Mouse (Mus musculus) MEL (cell line): ENCODE measurements at regions not wholly inside any gene's neighbourhood (a gene's known extent, or its start where the extent isn't known, plus 50 kb on each side); places are given as distances from the start of the nearest gene placed in this dataset.

Experiments used
- DNase-seq: peaks from one replicate; pipeline ENCODE4 v3.0.0; 2011; ENCODE audit warnings: low read depth, low spot score
- H3K27ac ChIP-seq: 2 replicates; pipeline ENCODE4 v1.5.1; 2012; ENCODE audit warnings: low read depth, mild to moderate bottlenecking, control low read depth, low read length, moderate library complexity; ENCODE audit not compliant: control insufficient read depth
- H3K27me3 ChIP-seq, 2 experiments: fragments of 150-350 bp in 1 of 2; sonication (generic) in 1 of 2; 2 replicates each; pipeline ENCODE4 v1.6.1; 2012; ENCODE audit warnings: low read length in 2 of 2, mild to moderate bottlenecking in 2 of 2, improper control_type of control experiment in 1 of 2, moderate library complexity in 1 of 2; ENCODE audit not compliant: insufficient read depth in 2 of 2, control insufficient read depth in 1 of 2
- H3K36me3 ChIP-seq, 2 experiments: 2 replicates each; pipeline ENCODE4 v1.6.1; 2012 to 2014; ENCODE audit warnings: low read length in 2 of 2, improper control_type of control experiment in 1 of 2, inconsistent platforms in 1 of 2, mild to moderate bottlenecking in 1 of 2; ENCODE audit not compliant: insufficient read depth in 2 of 2, control insufficient read depth in 1 of 2
- H3K4me1 ChIP-seq, 2 experiments: fragments of 150-350 bp in 1 of 2; sonication (generic) in 1 of 2; 2 replicates each; pipeline ENCODE4 v1.6.1; 2012; ENCODE audit warnings: low read length in 2 of 2, improper control_type of control experiment in 1 of 2, mild to moderate bottlenecking in 1 of 2; ENCODE audit not compliant: insufficient read depth in 2 of 2, control insufficient read depth in 1 of 2
- H3K4me3 ChIP-seq, 2 experiments: fragments of 150-350 bp in 1 of 2; sonication (generic) in 1 of 2; 2 replicates each; pipeline ENCODE4 v1.5.1; 2012; ENCODE audit warnings: low read depth in 2 of 2, low read length in 2 of 2, mild to moderate bottlenecking in 2 of 2, moderate library complexity in 2 of 2, control low read depth in 1 of 2, improper control_type of control experiment in 1 of 2; ENCODE audit not compliant: control insufficient read depth in 1 of 2, insufficient read depth in 1 of 2
- H3K79me2 ChIP-seq: 2 replicates; pipeline ENCODE4 v1.6.1; 2012; ENCODE audit warnings: mild to moderate bottlenecking, low read length, moderate library complexity; ENCODE audit not compliant: control insufficient read depth, poor library complexity, insufficient read depth
- H3K9ac ChIP-seq: 2 replicates; pipeline ENCODE4 v1.6.1; 2012; ENCODE audit warnings: low read depth, mild to moderate bottlenecking, control low read depth, low read length, moderate library complexity; ENCODE audit not compliant: control insufficient read depth, poor library complexity, severe bottlenecking
- H3K9me3 ChIP-seq: fragments of 150-350 bp; sonication (generic); replicated peaks from 2 replicates; pipeline ENCODE4 v1.6.1; 2012; ENCODE audit warnings: mild to moderate bottlenecking, low read length, improper control_type of control experiment, moderate library complexity; ENCODE audit not compliant: insufficient read depth
- CHD2 ChIP-seq: IDR thresholded peaks from 2 replicates; pipeline ENCODE4 v1.6.1; 2011; ENCODE audit warnings: low read length, improper control_type of control experiment
- CTCF ChIP-seq, 3 experiments: IDR thresholded peaks in 2 of 3; conservative IDR thresholded peaks in 1 of 3; 2 replicates each; pipeline ENCODE4 v1.5.1; 2011 to 2012; ENCODE audit warnings: low read length in 3 of 3, low read depth in 2 of 3, mild to moderate bottlenecking in 2 of 3, improper control_type of control experiment in 1 of 3, inconsistent platforms in 1 of 3, mixed read lengths in 1 of 3, moderate library complexity in 1 of 3; ENCODE audit not compliant: control insufficient read depth in 1 of 3, insufficient read depth in 1 of 3, poor library complexity in 1 of 3, severe bottlenecking in 1 of 3
- GABPA ChIP-seq: IDR thresholded peaks from 2 replicates; pipeline ENCODE4 v1.6.1; 2012; ENCODE audit warnings: low read depth, mild to moderate bottlenecking, inconsistent platforms, low read length, improper control_type of control experiment, moderate library complexity
- JUND ChIP-seq: IDR thresholded peaks from 2 replicates; pipeline ENCODE4 v1.6.1; 2011; ENCODE audit warnings: low read depth, mild to moderate bottlenecking, improper control_type of control experiment, low read length
- MAZ ChIP-seq: IDR thresholded peaks from 2 replicates; pipeline ENCODE4 v1.6.1; 2012; ENCODE audit warnings: low read depth, mild to moderate bottlenecking, inconsistent platforms, low read length, improper control_type of control experiment
- MEF2A ChIP-seq: IDR thresholded peaks from 2 replicates; pipeline ENCODE4 v1.6.1; 2014; ENCODE audit warnings: low read depth, mild to moderate bottlenecking, inconsistent platforms, low read length, improper control_type of control experiment; ENCODE audit not compliant: poor library complexity, insufficient replicate concordance, severe bottlenecking; ENCODE audit errors: extremely low read depth
- MXI1 ChIP-seq: IDR thresholded peaks from 2 replicates; pipeline ENCODE4 v1.6.1; 2011; ENCODE audit warnings: mild to moderate bottlenecking, low read depth, low read length, improper control_type of control experiment
- MYC ChIP-seq: IDR thresholded peaks from 2 replicates; pipeline ENCODE4 v1.6.1; 2011; ENCODE audit warnings: low read depth, mild to moderate bottlenecking, low read length, improper control_type of control experiment, moderate library complexity
- NELFE ChIP-seq: IDR thresholded peaks from 2 replicates; pipeline ENCODE4 v1.6.1; 2011; ENCODE audit warnings: low read depth, low read length, improper control_type of control experiment
- POLR2A ChIP-seq, 2 experiments: IDR thresholded peaks; 2 replicates each; pipeline ENCODE4 v1.6.1; 2011 to 2012; ENCODE audit warnings: low read length in 2 of 2, mild to moderate bottlenecking in 2 of 2, control low read depth in 1 of 2, improper control_type of control experiment in 1 of 2, low read depth in 1 of 2, moderate library complexity in 1 of 2; ENCODE audit not compliant: control insufficient read depth in 1 of 2, insufficient read depth in 1 of 2, poor library complexity in 1 of 2
- POLR2AphosphoS5 ChIP-seq: IDR thresholded peaks from 2 replicates; pipeline ENCODE4 v1.6.1; 2012; ENCODE audit warnings: low read depth, borderline replicate concordance, mild to moderate bottlenecking, inconsistent platforms, low read length, moderate library complexity, mixed read lengths
- RAD21 ChIP-seq: IDR thresholded peaks from 2 replicates; pipeline ENCODE4 v1.6.1; 2011; ENCODE audit warnings: mild to moderate bottlenecking, low read depth, low read length, improper control_type of control experiment
- RCOR1 ChIP-seq: IDR thresholded peaks from 2 replicates; pipeline ENCODE4 v1.6.1; 2012; ENCODE audit warnings: low read depth, mild to moderate bottlenecking, inconsistent platforms, low read length, improper control_type of control experiment
- TAL1 ChIP-seq: IDR thresholded peaks from 2 replicates; pipeline ENCODE4 v1.6.1; 2012; ENCODE audit warnings: mild to moderate bottlenecking, inconsistent platforms, low read length, moderate library complexity, mixed read lengths
- TCF12 ChIP-seq: IDR thresholded peaks from 2 replicates; pipeline ENCODE4 v1.6.1; 2014; ENCODE audit warnings: low read depth, mild to moderate bottlenecking, inconsistent platforms, low read length, improper control_type of control experiment, moderate library complexity
- USF2 ChIP-seq, 2 experiments: IDR thresholded peaks; 2 replicates each; pipeline ENCODE4 v1.6.1; 2011 to 2012; ENCODE audit warnings: improper control_type of control experiment in 2 of 2, low read length in 2 of 2, borderline replicate concordance in 1 of 2, inconsistent platforms in 1 of 2, low read depth in 1 of 2, mild to moderate bottlenecking in 1 of 2; ENCODE audit not compliant: insufficient read depth in 1 of 2
- ZC3H11A ChIP-seq: IDR thresholded peaks from 2 replicates; pipeline ENCODE4 v1.6.1; 2012; ENCODE audit warnings: low read depth, mild to moderate bottlenecking, inconsistent platforms, low read length, improper control_type of control experiment
- ZKSCAN1 ChIP-seq: IDR thresholded peaks from 2 replicates; pipeline ENCODE4 v1.6.1; 2012; ENCODE audit warnings: low read depth, mild to moderate bottlenecking, inconsistent platforms, low read length, improper control_type of control experiment, moderate library complexity
- ZMIZ1 ChIP-seq: IDR thresholded peaks from 2 replicates; pipeline ENCODE4 v1.6.1; 2012; ENCODE audit warnings: low read depth, mild to moderate bottlenecking, inconsistent platforms, low read length, improper control_type of control experiment, moderate library complexity
- ZNF384 ChIP-seq: IDR thresholded peaks from 2 replicates; pipeline ENCODE4 v1.6.1; 2012; ENCODE audit warnings: low read depth, mild to moderate bottlenecking, inconsistent platforms, low read length, improper control_type of control experiment

DNA sequence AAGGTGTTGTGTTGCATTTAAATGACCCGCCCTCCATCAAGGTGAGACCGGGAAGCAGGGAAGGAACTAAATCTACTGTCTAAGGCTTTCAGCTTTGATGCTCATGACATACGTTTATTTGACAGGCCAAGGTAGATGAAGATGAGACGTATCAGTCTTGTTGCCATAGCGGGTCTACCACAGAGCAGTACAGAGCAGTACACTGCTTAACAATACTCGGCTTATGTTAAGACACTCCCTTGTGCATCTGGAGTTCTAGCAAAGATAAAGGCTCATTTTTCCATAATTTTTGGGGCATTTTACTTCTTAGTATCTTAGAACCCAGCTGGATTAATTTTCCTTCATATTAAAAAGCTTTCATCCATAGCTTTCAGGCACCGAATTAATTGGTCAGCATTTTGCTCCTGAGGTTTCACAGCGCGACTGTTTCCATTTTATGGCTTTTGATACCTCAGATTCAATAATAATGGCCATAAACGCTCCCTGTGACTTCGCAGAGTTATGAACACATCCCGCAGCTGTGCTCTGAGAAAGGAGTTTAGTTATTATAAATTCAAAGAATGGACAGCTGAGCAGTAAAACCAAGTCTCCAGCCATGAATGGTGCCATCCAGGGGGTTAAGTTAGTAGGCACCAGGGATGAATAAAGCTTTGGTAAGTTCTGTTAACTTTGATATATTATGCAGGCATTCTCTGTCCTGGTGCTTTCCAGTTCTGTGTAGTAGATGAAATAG lies 85.0 kb upstream of the Pld5 start:
- Histone ChIP-seq H3K9me3 (no peaks in the 10 kb centered on the region), H3K27ac (no peak overlapping the region), H3K79me2 (no peaks in the 10 kb centered on the region), H3K36me3 (no peaks in the 10 kb centered on the region), H3K4me1 (no peaks in the 10 kb centered on the region), H3K9ac (no peak overlapping the region), H3K27me3 (no peaks in the 10 kb centered on the region), H3K4me3 (no peak overlapping the region)
- no peak for DNase-seq
- TF ChIP-seq ZKSCAN1 (no peak), MXI1 (no peak), RCOR1 (no peak), MAZ (no peak), POLR2AphosphoS5 (no peak), GABPA (no peak), ZMIZ1 (no peak), NELFE (no peak), USF2 (IDR thresholded peaks at IDR 0.05; ENCODE audit: borderline replicate concordance in 1 of 2, insufficient read depth in 1 of 2, low read depth in 1 of 2, low read length in 2 of 2) (no peak), ZC3H11A (no peak), ZNF384 (no peak)

DNA sequence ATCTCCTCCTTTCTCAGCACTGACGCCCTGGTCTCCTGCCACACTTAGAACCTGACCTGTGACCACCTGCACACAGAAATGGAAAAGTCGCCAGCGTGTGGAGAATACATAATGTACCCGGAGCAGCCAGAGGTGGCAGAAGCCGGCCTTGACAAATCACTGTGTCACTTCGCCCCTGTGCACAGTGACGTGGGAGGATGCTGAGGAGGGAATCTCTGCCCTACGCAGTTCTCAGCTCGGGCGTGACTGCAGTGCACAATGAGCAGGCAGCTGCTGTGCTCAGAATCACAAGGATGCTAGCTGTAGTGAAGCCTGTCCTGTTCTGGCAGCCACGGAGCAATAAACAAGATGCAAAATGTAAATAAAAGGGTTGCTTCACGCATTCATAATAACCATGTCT lies 80.2 kb upstream of the Pld5 start:
- no peak overlapping the region for H3K9ac ChIP-seq
- TF ChIP-seq CHD2 (no peak), MYC (no peak), USF2 (IDR thresholded peaks at IDR 0.05; ENCODE audit: borderline replicate concordance in 1 of 2, insufficient read depth in 1 of 2, low read depth in 1 of 2, low read length in 2 of 2) (no peak), ZKSCAN1 (no peak), MAZ (no peak), RAD21 (no peak), CTCF (IDR thresholded peaks at IDR 0.05 in 2 of 3, conservative IDR thresholded peaks at IDR 0.05 in 1 of 3; ENCODE audit: control insufficient read depth in 1 of 3, insufficient read depth in 1 of 3, low read depth in 2 of 3, low read length in 3 of 3, poor library complexity in 1 of 3, severe bottlenecking in 1 of 3) (no peak), JUND (no peak), ZC3H11A (no peak), MEF2A (no peak), TCF12 (no peak), POLR2A (IDR thresholded peaks at IDR 0.05; ENCODE audit: control insufficient read depth in 1 of 2, insufficient read depth in 1 of 2, low read depth in 1 of 2, low read length in 2 of 2, poor library complexity in 1 of 2) (no peak), TAL1 (no peak)
- no peaks in the 10 kb centered on the region for H3K36me3 ChIP-seq
- no peak for DNase-seq
- no peak overlapping the region for H3K27ac ChIP-seq
- no peak overlapping the region for H3K4me3 ChIP-seq
- H3K79me2 ChIP-seq, result no peaks in the 10 kb centered on the region
- no peaks in the 10 kb centered on the region for H3K9me3 ChIP-seq
- H3K4me1 ChIP-seq, result no peaks in the 10 kb centered on the region
- H3K27me3 ChIP-seq, result no peaks in the 10 kb centered on the region
